Mouse (Mus musculus): ENCODE results near the gene Nfkbia. TPM values are rescaled to one million over a fixed set of nuclear protein-coding genes. Genes with fewer than 3 reads are reported as not detected.
A peak's percentile ranks its signal among the peaks of the same experiment; 100 is the strongest.

Nfkbia gene
- polyA plus RNA-seq, 1 experiment from 2014 or later, result 86.6 TPM

DNA sequence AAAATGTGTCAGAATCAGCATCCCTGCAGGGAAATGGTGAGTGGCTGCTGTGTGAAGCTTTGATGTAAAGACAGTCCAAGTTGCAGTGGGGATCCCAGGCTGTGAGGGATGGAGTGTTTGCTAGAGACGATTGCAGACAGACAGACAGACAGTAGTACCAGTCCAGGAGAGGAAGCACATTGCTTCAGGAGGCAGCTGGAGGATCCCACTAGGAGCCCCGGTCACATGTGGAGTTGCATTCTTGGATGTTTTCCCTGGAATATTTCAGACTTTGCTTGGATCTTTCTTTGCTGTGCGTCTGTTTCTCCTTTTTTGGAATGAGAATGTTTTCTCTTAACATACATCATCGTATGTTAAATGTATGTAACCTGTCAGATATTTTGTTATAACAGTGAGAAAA lies 38.5 kb downstream of the Nfkbia start:
- H3K9ac ChIP-seq (ENCODE audit: low read length), result no peak overlapping the region
- no peaks in the 10 kb centered on the region for H3K36me3 ChIP-seq (ENCODE audit: control insufficient read depth, insufficient read depth, low read length)
- H3K27me3 ChIP-seq (ENCODE audit: control insufficient read depth, insufficient read depth, low read length), result no peaks in the 10 kb centered on the region
- peaks cover 19% of the 10 kb centered on the region for H3K4me1 ChIP-seq (ENCODE audit: control insufficient read depth, insufficient read depth, low read length)
- H3K27ac ChIP-seq (ENCODE audit: low read length), result no peak overlapping the region
- WGBS, result 43% methylated on average over 4 of the region's 4 CpGs
- H3K4me2 ChIP-seq (ENCODE audit: low read depth, low read length), result no peak overlapping the region
- no peak overlapping the region for H3K4me3 ChIP-seq (replicated peaks; ENCODE audit: low read length)
- no peaks in the 10 kb centered on the region for H3K9me3 ChIP-seq (replicated peaks; ENCODE audit: control insufficient read depth, low read length)
- ATAC-seq (ENCODE audit: insufficient read depth, low FRiP score), result no peak

DNA sequence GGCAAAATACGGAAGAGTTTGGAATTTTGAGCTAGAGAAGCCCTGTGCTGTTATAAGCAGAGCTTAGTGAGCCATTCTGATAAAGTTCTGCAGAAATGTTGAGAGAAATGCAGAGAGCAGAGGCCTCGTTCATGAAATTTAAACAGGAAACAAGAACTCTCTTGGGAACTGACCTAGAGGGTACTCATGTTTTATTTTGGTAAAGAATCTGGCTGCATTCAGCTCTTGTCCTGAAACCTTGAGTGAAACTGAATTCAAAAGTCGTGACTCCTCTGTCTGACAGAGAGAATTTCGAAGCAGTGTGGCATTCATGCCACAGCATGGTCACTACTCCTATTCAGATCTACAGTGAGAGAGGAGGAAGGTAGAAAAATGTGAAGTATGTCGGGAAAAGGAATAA lies 39.6 kb downstream of the Nfkbia start:
- H3K9ac ChIP-seq (ENCODE audit: low read length), result no peak overlapping the region
- H3K4me2 ChIP-seq (ENCODE audit: low read depth, low read length), result no peak overlapping the region
- ATAC-seq (ENCODE audit: insufficient read depth, low FRiP score), result no peak
- H3K9me3 ChIP-seq (replicated peaks; ENCODE audit: control insufficient read depth, low read length), result no peaks in the 10 kb centered on the region
- H3K4me3 ChIP-seq (replicated peaks; ENCODE audit: low read length), result no peak overlapping the region
- no peaks in the 10 kb centered on the region for H3K36me3 ChIP-seq (ENCODE audit: control insufficient read depth, insufficient read depth, low read length)
- WGBS, result 43% methylated on average over 5 of the region's 5 CpGs
- H3K27me3 ChIP-seq (ENCODE audit: control insufficient read depth, insufficient read depth, low read length), result no peaks in the 10 kb centered on the region
- peaks cover 22% of the 10 kb centered on the region for H3K4me1 ChIP-seq (ENCODE audit: control insufficient read depth, insufficient read depth, low read length)
- peak overlapping the region; percentile 67 for H3K27ac ChIP-seq (ENCODE audit: low read length)

DNA sequence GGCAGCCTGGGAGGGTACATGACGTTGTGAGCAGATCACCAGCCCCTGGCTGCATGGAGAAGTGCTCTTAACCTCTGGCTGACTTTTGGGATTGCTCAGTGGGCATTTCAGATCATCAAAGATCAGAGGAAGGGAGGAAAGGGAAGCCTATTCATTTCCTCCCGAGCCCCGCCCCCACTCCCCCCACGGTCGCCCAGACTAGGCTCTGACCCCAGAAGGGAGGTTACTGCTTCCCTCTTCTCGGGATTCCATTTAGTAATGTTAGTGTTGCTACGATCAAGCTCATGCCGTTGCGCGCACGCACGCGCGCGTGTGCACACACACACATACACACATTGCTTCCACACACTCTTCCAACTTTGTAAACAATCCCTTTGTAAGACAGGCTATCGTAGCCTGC lies 42.0 kb downstream of the Nfkbia start:
- ATAC-seq (ENCODE audit: insufficient read depth, low FRiP score), result no peak
- H3K9ac ChIP-seq (ENCODE audit: low read length), result no peak overlapping the region
- peak overlapping the region; percentile 23 for H3K4me2 ChIP-seq (ENCODE audit: low read depth, low read length)
- H3K27ac ChIP-seq (ENCODE audit: low read length), result no peak overlapping the region
- H3K9me3 ChIP-seq (replicated peaks; ENCODE audit: control insufficient read depth, low read length), result no peaks in the 10 kb centered on the region
- no peaks in the 10 kb centered on the region for H3K36me3 ChIP-seq (ENCODE audit: control insufficient read depth, insufficient read depth, low read length)
- H3K4me3 ChIP-seq (replicated peaks; ENCODE audit: low read length), result no peak overlapping the region
- no peaks in the 10 kb centered on the region for H3K27me3 ChIP-seq (ENCODE audit: control insufficient read depth, insufficient read depth, low read length)
- 34% methylated on average over 16 of the region's 16 CpGs for WGBS
- H3K4me1 ChIP-seq (ENCODE audit: control insufficient read depth, insufficient read depth, low read length), result peaks cover 31% of the 10 kb centered on the region

DNA sequence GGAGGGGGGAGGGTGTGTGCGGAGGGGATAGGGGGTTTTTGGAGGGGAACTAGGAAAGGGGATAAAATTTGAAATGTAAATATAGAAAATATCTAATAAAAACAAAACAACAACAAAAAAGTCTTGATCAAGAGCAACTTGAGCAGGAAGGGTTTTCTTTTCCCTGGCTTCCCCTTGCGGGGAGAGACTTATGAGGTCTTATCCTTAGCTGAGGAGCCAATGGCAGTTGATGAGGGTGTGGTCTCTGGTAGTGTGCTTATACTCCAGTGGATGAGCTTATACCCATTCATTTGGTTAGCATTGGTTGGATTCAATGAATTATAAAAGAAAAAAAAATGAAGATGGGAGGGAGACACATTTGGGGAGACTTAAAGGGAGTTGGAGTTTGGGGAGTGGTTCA lies 43.4 kb downstream of the Nfkbia start:
- H3K27me3 ChIP-seq (ENCODE audit: control insufficient read depth, insufficient read depth, low read length), result no peaks in the 10 kb centered on the region
- H3K9me3 ChIP-seq (replicated peaks; ENCODE audit: control insufficient read depth, low read length), result no peaks in the 10 kb centered on the region
- ATAC-seq (ENCODE audit: insufficient read depth, low FRiP score), result no peak
- H3K4me3 ChIP-seq (replicated peaks; ENCODE audit: low read length), result no peak overlapping the region
- peaks cover 31% of the 10 kb centered on the region for H3K4me1 ChIP-seq (ENCODE audit: control insufficient read depth, insufficient read depth, low read length)
- no peaks in the 10 kb centered on the region for H3K36me3 ChIP-seq (ENCODE audit: control insufficient read depth, insufficient read depth, low read length)
- WGBS, result 81% methylated on average over 2 of the region's 2 CpGs
- no peak overlapping the region for H3K9ac ChIP-seq (ENCODE audit: low read length)
- H3K27ac ChIP-seq (ENCODE audit: low read length), result no peak overlapping the region
- no peak overlapping the region for H3K4me2 ChIP-seq (ENCODE audit: low read depth, low read length)

DNA sequence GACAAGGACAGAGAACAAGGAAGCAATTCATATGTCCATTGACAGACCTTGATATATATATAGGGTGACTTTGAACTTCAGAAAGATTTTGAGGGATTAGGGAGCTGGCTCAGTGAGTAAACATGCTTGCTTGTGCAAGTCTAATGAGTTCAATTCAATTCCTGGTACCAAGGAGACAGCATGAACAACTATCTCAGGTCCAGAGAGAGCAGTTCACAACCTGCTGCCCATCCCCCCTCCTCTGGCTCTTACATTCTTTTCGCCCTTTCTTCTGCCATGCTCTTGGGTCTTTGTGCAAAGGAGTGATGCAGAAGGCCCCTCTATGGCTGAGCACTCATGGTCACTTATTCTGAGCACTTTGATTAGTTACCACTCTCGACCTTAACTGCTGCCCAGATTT lies 44.0 kb downstream of the Nfkbia start:
- peaks cover 36% of the 10 kb centered on the region for H3K4me1 ChIP-seq (ENCODE audit: control insufficient read depth, insufficient read depth, low read length)
- H3K4me2 ChIP-seq (ENCODE audit: low read depth, low read length), result no peak overlapping the region
- WGBS, result 65% methylated on average over 2 of the region's 2 CpGs
- no peaks in the 10 kb centered on the region for H3K9me3 ChIP-seq (replicated peaks; ENCODE audit: control insufficient read depth, low read length)
- no peak for ATAC-seq (ENCODE audit: insufficient read depth, low FRiP score)
- no peak overlapping the region for H3K9ac ChIP-seq (ENCODE audit: low read length)
- no peaks in the 10 kb centered on the region for H3K36me3 ChIP-seq (ENCODE audit: control insufficient read depth, insufficient read depth, low read length)
- H3K4me3 ChIP-seq (replicated peaks; ENCODE audit: low read length), result no peak overlapping the region
- H3K27ac ChIP-seq (ENCODE audit: low read length), result no peak overlapping the region
- no peaks in the 10 kb centered on the region for H3K27me3 ChIP-seq (ENCODE audit: control insufficient read depth, insufficient read depth, low read length)

DNA sequence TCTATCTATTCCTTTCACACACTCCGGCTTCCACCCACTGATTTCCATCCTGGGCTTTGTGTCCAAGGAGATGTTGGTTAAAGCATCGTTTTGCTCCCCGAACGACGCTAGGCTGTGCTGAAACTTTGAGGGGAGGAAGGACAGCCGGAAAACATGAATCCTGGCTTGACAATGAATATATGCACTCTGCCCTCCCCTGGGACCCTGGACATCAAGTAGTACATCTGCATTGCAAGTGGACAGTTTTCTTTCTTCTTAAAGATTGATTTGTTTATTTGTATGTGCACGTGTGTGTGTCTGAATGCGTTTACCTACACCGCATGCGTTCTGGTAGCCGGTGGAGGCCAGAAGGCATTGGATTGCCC lies 45.1 kb downstream of the Nfkbia start:
- H3K27me3 ChIP-seq (ENCODE audit: control insufficient read depth, insufficient read depth, low read length), result no peaks in the 10 kb centered on the region
- WGBS, result 68% methylated on average over 11 of the region's 11 CpGs
- peak overlapping the region; percentile 92 for H3K27ac ChIP-seq (ENCODE audit: low read length)
- no peaks in the 10 kb centered on the region for H3K9me3 ChIP-seq (replicated peaks; ENCODE audit: control insufficient read depth, low read length)
- H3K4me1 ChIP-seq (ENCODE audit: control insufficient read depth, insufficient read depth, low read length), result peaks cover 41% of the 10 kb centered on the region
- ATAC-seq (ENCODE audit: insufficient read depth, low FRiP score), result no peak
- H3K4me2 ChIP-seq (ENCODE audit: low read depth, low read length), result no peak overlapping the region
- no peaks in the 10 kb centered on the region for H3K36me3 ChIP-seq (ENCODE audit: control insufficient read depth, insufficient read depth, low read length)
- no peak overlapping the region for H3K4me3 ChIP-seq (replicated peaks; ENCODE audit: low read length)
- peak overlapping the region; percentile 50; the same call in 1 of the 2 replicates for H3K9ac ChIP-seq (ENCODE audit: low read length)

DNA sequence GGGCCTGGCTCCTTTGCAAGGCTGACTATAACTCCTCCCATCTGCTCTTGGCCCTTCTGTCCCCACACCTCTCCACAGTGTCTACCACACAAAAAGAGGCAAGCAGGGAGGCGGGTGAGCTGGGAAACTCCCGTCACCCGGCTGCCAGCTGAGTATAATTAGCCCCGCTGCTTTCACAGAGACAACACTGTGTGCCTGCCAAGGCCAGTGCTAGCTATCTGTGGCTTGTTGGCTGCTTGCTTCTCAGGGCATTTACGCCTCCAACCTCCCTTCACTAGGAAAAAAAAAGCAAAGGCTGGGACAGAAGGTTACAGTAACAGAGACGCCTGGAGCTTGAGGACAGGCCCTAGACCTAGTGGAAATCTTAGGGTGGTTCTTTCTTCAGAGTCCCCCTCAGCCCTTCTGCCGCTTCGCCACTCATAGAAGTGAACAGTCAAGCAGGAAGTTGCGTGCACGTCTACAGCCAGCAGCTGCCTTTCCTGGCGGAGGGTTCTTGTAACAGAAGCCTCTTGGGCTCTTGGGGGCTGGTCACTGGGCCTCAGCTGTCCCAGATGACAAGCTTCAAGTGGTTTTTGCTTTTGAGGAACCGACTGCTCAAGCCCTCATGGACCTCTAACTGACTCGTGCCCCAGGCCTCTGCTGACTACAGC lies 45.6 kb downstream of the Nfkbia start:
- 34% methylated on average over 13 of the region's 13 CpGs for WGBS
- Histone ChIP-seq H3K4me3 (replicated peaks; ENCODE audit: low read length) (no peak overlapping the region), H3K36me3 (ENCODE audit: control insufficient read depth, insufficient read depth, low read length) (no peaks in the 10 kb centered on the region), H3K9me3 (replicated peaks; ENCODE audit: control insufficient read depth, low read length) (no peaks in the 10 kb centered on the region), H3K9ac (ENCODE audit: low read length) (peak overlapping the region; percentile 50), H3K4me2 (ENCODE audit: low read depth, low read length) (0 out of 2 replicates have a peak overlapping the region, but pooled peaks have one; percentile 12), H3K4me1 (ENCODE audit: control insufficient read depth, insufficient read depth, low read length) (peaks cover 41% of the 10 kb centered on the region), H3K27me3 (ENCODE audit: control insufficient read depth, insufficient read depth, low read length) (no peaks in the 10 kb centered on the region), H3K27ac (ENCODE audit: low read length) (peak overlapping the region; percentile 92)
- peak; percentile 44; the same call in 1 of the 2 replicates for ATAC-seq (ENCODE audit: insufficient read depth, low FRiP score)

DNA sequence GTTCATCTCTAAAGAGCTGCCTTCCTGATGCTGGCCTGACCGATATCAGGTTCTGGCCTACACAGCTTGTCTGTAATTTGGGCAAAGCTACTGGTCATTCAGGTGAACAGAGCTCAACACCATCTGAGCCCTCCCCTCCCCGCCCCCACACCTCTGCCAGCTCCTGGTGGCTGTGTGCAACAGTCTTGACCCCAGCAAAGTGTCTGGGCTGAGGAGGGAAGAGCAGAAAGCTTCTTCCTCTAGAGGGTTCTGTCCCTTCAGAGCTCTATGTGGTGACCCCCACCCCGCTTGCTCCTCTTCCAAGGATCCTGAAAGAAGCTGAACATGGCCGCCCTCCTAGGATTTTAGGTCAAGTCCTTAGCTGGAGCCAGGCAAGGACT lies 46.1 kb downstream of the Nfkbia start:
- Histone ChIP-seq H3K27ac (ENCODE audit: low read length) (peak overlapping the region; percentile 92), H3K4me1 (ENCODE audit: control insufficient read depth, insufficient read depth, low read length) (peaks cover 41% of the 10 kb centered on the region), H3K36me3 (ENCODE audit: control insufficient read depth, insufficient read depth, low read length) (no peaks in the 10 kb centered on the region), H3K27me3 (ENCODE audit: control insufficient read depth, insufficient read depth, low read length) (no peaks in the 10 kb centered on the region), H3K9me3 (replicated peaks; ENCODE audit: control insufficient read depth, low read length) (no peaks in the 10 kb centered on the region), H3K4me3 (replicated peaks; ENCODE audit: low read length) (no peak overlapping the region), H3K4me2 (ENCODE audit: low read depth, low read length) (0 out of 2 replicates have a peak overlapping the region, but pooled peaks have one; percentile 12), H3K9ac (ENCODE audit: low read length) (peak overlapping the region; percentile 50)
- ATAC-seq (ENCODE audit: insufficient read depth, low FRiP score), result no peak
- WGBS, result 86% methylated on average over 4 of the region's 4 CpGs

DNA sequence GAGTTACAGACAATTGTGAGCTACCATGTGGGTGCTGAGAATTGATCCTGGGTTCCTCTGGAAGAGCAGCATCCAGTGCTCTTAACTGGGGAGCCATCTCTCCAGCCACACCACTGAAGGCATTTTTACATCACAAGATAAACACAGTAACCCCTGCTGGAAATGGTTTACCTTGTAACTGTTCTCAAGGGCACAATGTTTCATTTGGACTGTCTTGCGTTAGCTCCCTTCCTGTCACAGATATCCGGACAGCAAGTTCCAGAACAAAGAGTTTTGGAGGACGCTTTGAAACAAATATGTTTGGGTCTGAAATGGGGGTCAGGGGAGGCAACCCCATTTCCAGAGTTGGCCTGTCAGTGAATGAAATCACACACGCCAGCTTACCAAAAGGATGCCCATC lies 46.9 kb downstream of the Nfkbia start:
- Histone ChIP-seq H3K9me3 (replicated peaks; ENCODE audit: control insufficient read depth, low read length) (no peaks in the 10 kb centered on the region), H3K27me3 (ENCODE audit: control insufficient read depth, insufficient read depth, low read length) (no peaks in the 10 kb centered on the region), H3K36me3 (ENCODE audit: control insufficient read depth, insufficient read depth, low read length) (no peaks in the 10 kb centered on the region), H3K4me3 (replicated peaks; ENCODE audit: low read length) (no peak overlapping the region), H3K9ac (ENCODE audit: low read length) (no peak overlapping the region), H3K4me2 (ENCODE audit: low read depth, low read length) (no peak overlapping the region), H3K27ac (ENCODE audit: low read length) (no peak overlapping the region), H3K4me1 (ENCODE audit: control insufficient read depth, insufficient read depth, low read length) (peaks cover 40% of the 10 kb centered on the region)
- WGBS, result 74% methylated on average over 4 of the region's 4 CpGs
- no peak for ATAC-seq (ENCODE audit: insufficient read depth, low FRiP score)

Data from stomach, embryonic 16.5 days (tissue).